8 mouse cellular contexts compared by ENCODE assay signal in genomic region chr11:50886933-50887293, GRCm38 (mm10). TPM values are rescaled to one million over a fixed set of nuclear protein-coding genes. Genes with fewer than 3 reads are reported as not detected.
DNase-seq lines count a peak whose midpoint lies in the region; ATAC-seq and TF ChIP-seq lines count a peak whose summit lies in the region.

No protein-coding gene starts in this region.

- TF ChIP-seq EP300 in heart, adult 2 months (IDR thresholded peaks at IDR 0.05; ENCODE audit: insufficient read depth, low read depth, low read length) = no peak

- 0 out of 2 replicates have a peak, but pooled peaks have one; percentile 4 for ATAC-seq in heart, embryonic 16.5 days (replicated peaks; ENCODE audit: extremely low read depth, insufficient read depth, low FRiP score)
- ATAC-seq in liver, embryonic 15.5 days (ENCODE audit: insufficient read depth) = no peak

- intact Hi-C loops in heart, adult 2 months (cut with DNase I) = loop anchor here (5.0 kb wide), 2 partner anchors 45 to 60 kb away; partner anchors contain the start of genes Zfp354b and Zfp354c

- no peaks in the 10 kb centered on the region for H3K4me1 ChIP-seq in heart, adult 2 months (ENCODE audit: control insufficient read depth, insufficient read depth, low read length)
- no peaks in the 10 kb centered on the region for H3K4me1 ChIP-seq in bone marrow macrophage, adult 2 months (ENCODE audit: control insufficient read depth, insufficient read depth, low read length)
- peaks cover 6% of the 10 kb centered on the region for H3K4me1 ChIP-seq in heart, embryonic 16.5 days (ENCODE audit: control insufficient read depth, insufficient read depth, low read length)
- no peaks in the 10 kb centered on the region for H3K4me1 ChIP-seq in liver, embryonic 15.5 days (replicated peaks)

- no peaks in the 10 kb centered on the region for H3K9me3 ChIP-seq in heart, embryonic 16.5 days (replicated peaks; ENCODE audit: control insufficient read depth, low read length)
- no peaks in the 10 kb centered on the region for H3K9me3 ChIP-seq in liver, embryonic 15.5 days (replicated peaks)

- H3K4me3 ChIP-seq in heart, adult 2 months = peak overlapping the region; percentile 53
- H3K4me3 ChIP-seq in bone marrow macrophage, adult 2 months (ENCODE audit: insufficient read depth, low read length) = peak overlapping the region; percentile 51
- H3K4me3 ChIP-seq in heart, embryonic 16.5 days (ENCODE audit: low read length) = peak overlapping the region; percentile 56
- peak overlapping the region; percentile 30 for H3K4me3 ChIP-seq in liver, embryonic 15.5 days (replicated peaks)

- H3K79me2 ChIP-seq in heart, adult 2 months (replicated peaks; ENCODE audit: control insufficient read depth, insufficient read depth, low read length) = no peaks in the 10 kb centered on the region

- H3K27me3 ChIP-seq in heart, adult 2 months (ENCODE audit: control insufficient read depth, insufficient read depth, low read length) = no peaks in the 10 kb centered on the region
- no peaks in the 10 kb centered on the region; the same call in 1 of the 2 replicates for H3K27me3 ChIP-seq in heart, embryonic 16.5 days (ENCODE audit: control insufficient read depth, insufficient read depth, low read length)
- no peaks in the 10 kb centered on the region for H3K27me3 ChIP-seq in liver, embryonic 15.5 days

- H3K9ac ChIP-seq in heart, adult 2 months (ENCODE audit: low read depth, low read length) = peak overlapping the region; percentile 9
- peak overlapping the region; percentile 73 for H3K9ac ChIP-seq in heart, embryonic 16.5 days (ENCODE audit: low read length)
- H3K9ac ChIP-seq in liver, embryonic 15.5 days = no peak overlapping the region

- no peaks in the 10 kb centered on the region for H3K36me3 ChIP-seq in heart, adult 2 months (ENCODE audit: control insufficient read depth, insufficient read depth, low read length)
- H3K36me3 ChIP-seq in heart, embryonic 16.5 days (ENCODE audit: control insufficient read depth, insufficient read depth) = peaks cover 2% of the 10 kb centered on the region; the same call in 1 of the 2 replicates
- H3K36me3 ChIP-seq in liver, embryonic 15.5 days (replicated peaks) = no peaks in the 10 kb centered on the region

- peak overlapping the region; percentile 74 for H3K4me2 ChIP-seq in heart, embryonic 16.5 days (ENCODE audit: low read depth, low read length)
- H3K4me2 ChIP-seq in liver, embryonic 15.5 days = peak overlapping the region; percentile 54

- H3K27ac ChIP-seq in heart, adult 2 months = peak overlapping the region; percentile 17
- H3K27ac ChIP-seq in bone marrow macrophage, adult 2 months (ENCODE audit: insufficient read depth, low read depth, low read length) = no peak overlapping the region
- H3K27ac ChIP-seq in heart, embryonic 16.5 days (ENCODE audit: low read length) = no peak overlapping the region
- no peak overlapping the region for H3K27ac ChIP-seq in liver, embryonic 15.5 days (replicated peaks)

- no peak for DNase-seq in heart, adult 2 months
- no peak for DNase-seq in heart, adult 18-20 months
- no peak for DNase-seq in spleen, postnatal 10 days (ENCODE audit: low spot score in 2 of 2)
- DNase-seq in layer of hippocampus, postnatal 10 days (ENCODE audit: low spot score in 2 of 2) = no peak
- DNase-seq in layer of hippocampus, postnatal 14 days (ENCODE audit: low spot score in 2 of 2) = no peak

- TF ChIP-seq CTCF in heart, adult 2 months (IDR thresholded peaks at IDR 0.05) = no peak
- no peak for TF ChIP-seq CTCF in bone marrow macrophage, adult 2 months (IDR thresholded peaks at IDR 0.05; ENCODE audit: low read depth, low read length)

- 22% methylated on average over 10 of the region's 10 CpGs for WGBS in heart, adult 2 months
- 20% methylated on average over 10 of the region's 10 CpGs for WGBS in heart, embryonic 16.5 days
- 14% methylated on average over 10 of the region's 10 CpGs for WGBS in liver, embryonic 15.5 days (ENCODE audit: insufficient replicate concordance)

- no peak for TF ChIP-seq POLR2A in heart, adult 2 months (IDR thresholded peaks at IDR 0.05; ENCODE audit: insufficient read depth, low read depth, low read length)
- no peak for TF ChIP-seq POLR2A in bone marrow macrophage, adult 2 months (IDR thresholded peaks at IDR 0.05; ENCODE audit: borderline replicate concordance, low read depth, low read length)

RNA-seq across cellular contexts. Expression of gene Zfp454, which starts 0.5 kb away (rescaled TPM):
- 1 to 10 TPM in 1 of 2 experiments, under 1 TPM in 1; 0.78 to 1.3 TPM for total RNA-seq in heart, adult 2 months (2021)
- polyA plus RNA-seq in heart, adult 2 months (2012; rRNA removed) = 0.27 and 1.5 TPM in 2 replicates
- under 1 TPM; 0.69 to 0.89 TPM for total RNA-seq in heart, adult 18-20 months (2021)
- not detected in 2 replicates for polyA plus RNA-seq in bone marrow macrophage, adult 2 months (2012; ENCODE audit: insufficient read depth, insufficient read length, missing spikeins)
- 2.4 and 2.5 TPM in 2 replicates for polyA plus RNA-seq in heart, embryonic 16.5 days (2015; fragmentation: Nextera tagmentation; extraction: Ambion mirVana)
- polyA plus RNA-seq in liver, embryonic 15.5 days (2015; fragmentation: Nextera tagmentation; extraction: Ambion mirVana) = 0.28 and 0.30 TPM in 2 replicates
- total RNA-seq in layer of hippocampus, postnatal 10 days (2021) = 1 to 10 TPM; 7.0 to 7.1 TPM
- 1 to 10 TPM; 6.1 to 6.5 TPM for total RNA-seq in layer of hippocampus, postnatal 14 days (2021)

RNA-seq across cellular contexts. Expression of gene Zfp2, which starts 29.1 kb away (rescaled TPM):
- 1 to 10 TPM; 2.9 to 3.0 TPM for total RNA-seq in heart, adult 2 months (2021)
- 0.78 and 3.2 TPM in 2 replicates for polyA plus RNA-seq in heart, adult 2 months (2012; rRNA removed)
- total RNA-seq in heart, adult 18-20 months (2021) = 1 to 10 TPM; 3.0 to 3.1 TPM
- polyA plus RNA-seq in bone marrow macrophage, adult 2 months (2012; ENCODE audit: insufficient read depth, insufficient read length, missing spikeins) = 0.80 and 2.0 TPM in 2 replicates
- polyA plus RNA-seq in heart, embryonic 16.5 days (2015; fragmentation: Nextera tagmentation; extraction: Ambion mirVana) = 5.9 and 6.9 TPM in 2 replicates
- 1.8 and 2.2 TPM in 2 replicates for polyA plus RNA-seq in liver, embryonic 15.5 days (2015; fragmentation: Nextera tagmentation; extraction: Ambion mirVana)
- 10 to 100 TPM; 18.6 to 21.7 TPM for total RNA-seq in layer of hippocampus, postnatal 10 days (2021)
- 10 to 100 TPM; 16.4 to 18.0 TPM for total RNA-seq in layer of hippocampus, postnatal 14 days (2021)

RNA-seq across cellular contexts. Expression of gene Grm6, which starts 36.4 kb away (rescaled TPM):
- total RNA-seq in heart, adult 2 months (2021) = under 1 TPM in 1 of 2 experiments, not detected in 1; 0.07 TPM
- polyA plus RNA-seq in heart, adult 2 months (2012; rRNA removed) = 0.06 TPM in 1 of 2 replicates, not detected in the other
- under 1 TPM in 1 of 2 experiments, not detected in 1; 0.28 TPM for total RNA-seq in heart, adult 18-20 months (2021)
- polyA plus RNA-seq in bone marrow macrophage, adult 2 months (2012; ENCODE audit: insufficient read depth, insufficient read length, missing spikeins) = not detected in 2 replicates
- polyA plus RNA-seq in heart, embryonic 16.5 days (2015; fragmentation: Nextera tagmentation; extraction: Ambion mirVana) = not detected in 2 replicates
- 0.12 and 0.17 TPM in 2 replicates for polyA plus RNA-seq in liver, embryonic 15.5 days (2015; fragmentation: Nextera tagmentation; extraction: Ambion mirVana)
- not detected for total RNA-seq in layer of hippocampus, postnatal 10 days (2021)
- total RNA-seq in layer of hippocampus, postnatal 14 days (2021) = not detected

RNA-seq across cellular contexts. Expression of gene Zfp354b, which starts 44.5 kb away (rescaled TPM):
- total RNA-seq in heart, adult 2 months (2021) = 1 to 10 TPM; 1.3 TPM
- 0.45 and 0.79 TPM in 2 replicates for polyA plus RNA-seq in heart, adult 2 months (2012; rRNA removed)
- total RNA-seq in heart, adult 18-20 months (2021) = 1 to 10 TPM; 1.5 to 1.8 TPM
- not detected in 2 replicates for polyA plus RNA-seq in bone marrow macrophage, adult 2 months (2012; ENCODE audit: insufficient read depth, insufficient read length, missing spikeins)
- 0.81 and 1.1 TPM in 2 replicates for polyA plus RNA-seq in heart, embryonic 16.5 days (2015; fragmentation: Nextera tagmentation; extraction: Ambion mirVana)
- 0.14 TPM in 1 of 2 replicates, not detected in the other for polyA plus RNA-seq in liver, embryonic 15.5 days (2015; fragmentation: Nextera tagmentation; extraction: Ambion mirVana)
- total RNA-seq in layer of hippocampus, postnatal 10 days (2021) = 1 to 10 TPM; 4.9 to 6.2 TPM
- total RNA-seq in layer of hippocampus, postnatal 14 days (2021) = 1 to 10 TPM; 4.8 to 6.6 TPM

RNA-seq across cellular contexts. Expression of gene Zfp879, which starts 45.6 kb away (rescaled TPM):
- 1 to 10 TPM; 1.4 to 1.7 TPM for total RNA-seq in heart, adult 2 months (2021)
- 0.37 and 0.53 TPM in 2 replicates for polyA plus RNA-seq in heart, adult 2 months (2012; rRNA removed)
- total RNA-seq in heart, adult 18-20 months (2021) = 1 to 10 TPM; 1.4 to 1.6 TPM
- not detected in 2 replicates for polyA plus RNA-seq in bone marrow macrophage, adult 2 months (2012; ENCODE audit: insufficient read depth, insufficient read length, missing spikeins)
- 0.35 and 0.72 TPM in 2 replicates for polyA plus RNA-seq in heart, embryonic 16.5 days (2015; fragmentation: Nextera tagmentation; extraction: Ambion mirVana)
- 0.06 and 0.14 TPM in 2 replicates for polyA plus RNA-seq in liver, embryonic 15.5 days (2015; fragmentation: Nextera tagmentation; extraction: Ambion mirVana)
- 1 to 10 TPM; 4.6 to 4.7 TPM for total RNA-seq in layer of hippocampus, postnatal 10 days (2021)
- total RNA-seq in layer of hippocampus, postnatal 14 days (2021) = 1 to 10 TPM; 3.1 to 4.4 TPM

Comparison
In these comparisons a context has a peak if more than half of its experiments do, and no peak if none do; other contexts are left out.
1. RNA of gene Zfp2, which starts 29.1 kb away (total RNA-seq): 18.6 to 21.7 TPM in layer of hippocampus, postnatal 10 days and 16.4 to 18.0 TPM in layer of hippocampus, postnatal 14 days; 3.0 to 3.1 TPM in heart, adult 18-20 months and 2.9 to 3.0 TPM in heart, adult 2 months; every median in the first group is over 4 times any median in the second.
2. Peak in every context shown above with its lines, with median percentiles within 50 percentile points of each other: H3K4me3 ChIP-seq.